Mouse (Mus musculus): Measurements from ENCODE around the gene Abl2.

DNA sequence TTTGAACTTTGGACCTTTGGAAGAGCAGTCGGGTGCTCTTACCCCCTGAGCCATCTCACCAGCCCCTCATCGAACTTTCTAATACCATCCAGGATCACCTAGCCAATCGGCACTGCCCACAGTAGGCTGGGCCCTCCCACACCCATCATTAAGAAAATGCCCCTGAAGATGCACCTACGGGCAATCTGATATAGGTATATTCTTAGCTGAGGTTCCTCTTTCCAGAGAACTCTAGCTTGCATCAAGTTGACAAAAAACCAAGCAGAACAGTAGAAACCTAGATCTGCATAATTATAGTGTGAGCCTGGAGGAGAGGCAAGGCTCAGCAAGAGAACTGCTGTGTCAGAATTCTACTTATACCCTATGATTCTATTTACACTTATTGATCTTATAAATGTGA lies 24.7 kb upstream of the Abl2 start:
- no peak for TF ChIP-seq CTCF (IDR thresholded peaks at IDR 0.05; ENCODE audit: control insufficient read depth, insufficient read depth, low read length)
- TF ChIP-seq POLR2A (IDR thresholded peaks at IDR 0.05; ENCODE audit: borderline replicate concordance, control insufficient read depth, low read depth, low read length) = no peak

Measured in bone marrow, adult 2 months (tissue).